27 mouse cellular contexts compared by ENCODE assay signal in the genomic region with DNA sequence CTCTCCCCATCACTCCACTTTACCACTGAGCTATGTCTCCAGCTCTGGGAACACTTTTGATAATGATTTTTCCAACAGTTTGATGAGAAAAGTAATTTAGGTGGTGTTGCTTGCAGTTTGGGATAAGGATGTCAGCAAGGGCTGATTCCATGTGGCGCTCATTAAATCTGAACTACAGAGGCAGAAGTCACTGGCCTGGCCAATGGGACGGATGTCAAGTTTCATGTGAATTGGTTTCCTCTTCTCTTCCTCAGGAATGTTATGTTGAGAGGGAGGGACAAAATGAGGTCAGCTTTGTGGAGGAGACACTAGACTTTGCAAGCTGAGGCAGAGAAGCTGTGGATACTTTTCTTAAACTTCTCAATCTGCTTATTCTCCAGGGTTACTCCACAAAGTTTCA.
DNase-seq lines count a peak whose midpoint lies in the region; ATAC-seq and TF ChIP-seq lines count a peak whose summit lies in the region.
"Had no signal": no experiment of that assay in that cellular context is flagged by ENCODE, and none has a peak within 500 bp of the region (broad histone marks: within the 10 kb centered on the region; RNA-seq: fewer than 3 reads in every experiment).

No protein-coding gene starts in this region.

- H3K9ac ChIP-seq in heart, embryonic 11.5 days (ENCODE audit: low read depth, low read length) = no peak overlapping the region
- no peak overlapping the region for H3K9ac ChIP-seq in kidney, postnatal 0 days (ENCODE audit: low read depth, low read length)
- no peak overlapping the region for H3K9ac ChIP-seq in kidney, embryonic 15.5 days
- H3K9ac ChIP-seq: heart, embryonic 13.5 days; hindbrain, embryonic 14.5 days; lung, embryonic 15.5 days; midbrain, embryonic 12.5 days; neural tube, embryonic 12.5 days had no signal

- WGBS in heart, embryonic 11.5 days (ENCODE audit: insufficient replicate concordance) = 60% methylated on average over 2 of the region's 2 CpGs
- WGBS in kidney, postnatal 0 days = 44% methylated on average over 2 of the region's 2 CpGs
- WGBS in kidney, embryonic 15.5 days = 63% methylated on average over 2 of the region's 2 CpGs
- 87% methylated on average over 2 of the region's 2 CpGs for WGBS in thymus, adult 2 months

- TF ChIP-seq CTCF in kidney, postnatal 0 days (IDR thresholded peaks at IDR 0.05; ENCODE audit: low read depth) = no peak
- no peak for TF ChIP-seq CTCF in thymus, adult 2 months (IDR thresholded peaks at IDR 0.05; ENCODE audit: borderline replicate concordance, control insufficient read depth, extremely low read depth, insufficient read depth, low read length, poor library complexity)

- H3K36me3 ChIP-seq in heart, embryonic 11.5 days (ENCODE audit: control insufficient read depth, insufficient read depth, low read length) = no peaks in the 10 kb centered on the region
- H3K36me3 ChIP-seq in kidney, postnatal 0 days (ENCODE audit: insufficient read depth, low read length) = no peaks in the 10 kb centered on the region
- H3K36me3 ChIP-seq in kidney, embryonic 15.5 days = no peaks in the 10 kb centered on the region
- H3K36me3 ChIP-seq in thymus, adult 2 months (ENCODE audit: control insufficient read depth, insufficient read depth, low read length) = no peaks in the 10 kb centered on the region
- H3K36me3 ChIP-seq: G1E; heart, embryonic 13.5 days; lung, embryonic 15.5 days; midbrain, embryonic 12.5 days; neural tube, embryonic 12.5 days had no signal

- no peak overlapping the region for H3K4me2 ChIP-seq in heart, embryonic 11.5 days
- H3K4me2 ChIP-seq in kidney, postnatal 0 days (ENCODE audit: low read length) = no peak overlapping the region
- no peak overlapping the region for H3K4me2 ChIP-seq in kidney, embryonic 15.5 days
- H3K4me2 ChIP-seq: heart, embryonic 13.5 days; hindbrain, embryonic 14.5 days; lung, embryonic 15.5 days; midbrain, embryonic 12.5 days; neural tube, embryonic 12.5 days had no signal

- no peak overlapping the region for H3K4me3 ChIP-seq in heart, embryonic 11.5 days (ENCODE audit: low read depth, low read length)
- no peak overlapping the region for H3K4me3 ChIP-seq in kidney, postnatal 0 days (replicated peaks; ENCODE audit: low read depth, low read length)
- no peak overlapping the region for H3K4me3 ChIP-seq in kidney, embryonic 15.5 days (replicated peaks)
- no peak overlapping the region for H3K4me3 ChIP-seq in thymus, adult 2 months (ENCODE audit: control insufficient read depth, insufficient read depth, low read length)
- H3K4me3 ChIP-seq: erythroblast, embryonic 14.5 days; heart, embryonic 13.5 days; lung, embryonic 15.5 days; megakaryocyte, embryonic 14.5 days; midbrain, embryonic 12.5 days; myocyte; neural tube, embryonic 12.5 days had no signal

- ATAC-seq in heart, embryonic 11.5 days (replicated peaks; ENCODE audit: insufficient number of reproducible peaks, low FRiP score, low TSS enrichment) = no peak
- no peak for ATAC-seq in kidney, postnatal 0 days (replicated peaks; ENCODE audit: low FRiP score, low read depth)
- ATAC-seq in kidney, embryonic 15.5 days (replicated peaks; ENCODE audit: low FRiP score) = no peak
- ATAC-seq: forebrain, embryonic 16.5 days; intestine, postnatal 0 days had no signal

- no peak for TF ChIP-seq POLR2A in thymus, adult 2 months (IDR thresholded peaks at IDR 0.05; ENCODE audit: control insufficient read depth, extremely low read depth, insufficient read depth, low read length, poor library complexity)

- intact Hi-C loops in heart, postnatal 10 days (cut with DNase I) = no loop called here

- H3K4me1 ChIP-seq in heart, embryonic 11.5 days (ENCODE audit: control insufficient read depth, insufficient read depth, low read length) = no peaks in the 10 kb centered on the region
- H3K4me1 ChIP-seq in kidney, postnatal 0 days (replicated peaks; ENCODE audit: insufficient read depth, low read length) = no peaks in the 10 kb centered on the region
- peaks cover 7% of the 10 kb centered on the region for H3K4me1 ChIP-seq in kidney, embryonic 15.5 days
- H3K4me1 ChIP-seq in thymus, adult 2 months (replicated peaks; ENCODE audit: control insufficient read depth, insufficient read depth, low read length) = no peaks in the 10 kb centered on the region
- H3K4me1 ChIP-seq: lung, embryonic 15.5 days; megakaryocyte, embryonic 14.5 days; neural tube, embryonic 12.5 days had no signal

- H3K27ac ChIP-seq in heart, embryonic 11.5 days (ENCODE audit: low read depth, low read length) = no peak overlapping the region
- H3K27ac ChIP-seq in kidney, postnatal 0 days = no peak overlapping the region
- no peak overlapping the region for H3K27ac ChIP-seq in kidney, embryonic 15.5 days
- H3K27ac ChIP-seq in thymus, adult 2 months (ENCODE audit: control insufficient read depth, insufficient read depth, low read length) = no peak overlapping the region
- H3K27ac ChIP-seq: heart, embryonic 13.5 days; hindbrain, embryonic 14.5 days; lung, embryonic 15.5 days; midbrain, embryonic 12.5 days; neural tube, embryonic 12.5 days; stomach, postnatal 0 days had no signal

- H3K9me3 ChIP-seq in heart, embryonic 11.5 days (replicated peaks; ENCODE audit: control insufficient read depth, low read length) = no peaks in the 10 kb centered on the region
- H3K9me3 ChIP-seq in kidney, postnatal 0 days (replicated peaks; ENCODE audit: low read length) = no peaks in the 10 kb centered on the region
- H3K9me3 ChIP-seq in kidney, embryonic 15.5 days (replicated peaks) = no peaks in the 10 kb centered on the region
- H3K9me3 ChIP-seq: heart, embryonic 13.5 days; lung, embryonic 15.5 days; midbrain, embryonic 12.5 days; neural tube, embryonic 12.5 days had no signal

- DNase-seq in gastrocnemius, adult 18-20 months (ENCODE audit: low spot score) = peak; percentile 40
- no peak for DNase-seq in gastrocnemius, postnatal 25 days
- DNase-seq in heart, postnatal 10 days = peak; percentile 42 to 47
- peak; percentile 66 for DNase-seq in kidney, postnatal 0 days (ENCODE audit: low spot score)
- DNase-seq in forelimb bud, embryonic 11.5 days (ENCODE audit: low read depth, low spot score) = peak; percentile 21
- DNase-seq in thymus, adult 2 months = no peak
- DNase-seq: adrenal gland, adult 8-10 months; cerebellum, adult 2 months; cerebellum, postnatal 14 days; gastrocnemius, postnatal 14 days; liver; lung, postnatal 4 days; right cerebral cortex, adult 18-20 months had no signal

- no peaks in the 10 kb centered on the region for H3K27me3 ChIP-seq in heart, embryonic 11.5 days (ENCODE audit: control insufficient read depth, insufficient read depth, low read length)
- H3K27me3 ChIP-seq in kidney, postnatal 0 days (ENCODE audit: insufficient read depth, low read length) = no peaks in the 10 kb centered on the region
- no peaks in the 10 kb centered on the region for H3K27me3 ChIP-seq in kidney, embryonic 15.5 days
- no peaks in the 10 kb centered on the region for H3K27me3 ChIP-seq in thymus, adult 2 months (ENCODE audit: control insufficient read depth, insufficient read depth, low read length)
- H3K27me3 ChIP-seq: heart, embryonic 13.5 days; lung, embryonic 15.5 days; megakaryocyte, embryonic 14.5 days; midbrain, embryonic 12.5 days; neural tube, embryonic 12.5 days had no signal

Comparison
In these comparisons a context has a peak if more than half of its experiments do, and no peak if none do; other contexts are left out.
1. DNase-seq: peak in gastrocnemius, adult 18-20 months (single experiment), heart, postnatal 10 days (2 of 2), kidney, postnatal 0 days (single experiment) and forelimb bud, embryonic 11.5 days (single experiment); none in gastrocnemius, postnatal 25 days (single experiment) and thymus, adult 2 months (single experiment).